Mouse (Mus musculus) hindbrain, postnatal 0 days (tissue): ENCODE data around the gene Pbld1. TPM values are rescaled to one million over a fixed set of nuclear protein-coding genes. Genes with fewer than 3 reads are reported as not detected.

Experiments
- ATAC-seq: fragments of 200-750 bp; cut with Nextera tagmentation; 2 replicates; pipeline ENCODE4 v1.8.0; 2017; ENCODE audit warnings: mild to moderate bottlenecking, moderate TSS enrichment, moderate library complexity
- DNase-seq: peaks from one replicate; pipeline ENCODE4 v3.0.0-alpha.2; 2015; ENCODE audit warnings: low spot score
- H3K27ac ChIP-seq: fragments of 300-500 bp; sonication (generic); 2 replicates; pipeline ENCODE4 v1.5.1; 2014; ENCODE audit warnings: mild to moderate bottlenecking
- H3K27me3 ChIP-seq: fragments of 300-500 bp; sonication (generic); 2 replicates; pipeline ENCODE4 v1.6.1; 2014; ENCODE audit warnings: low read length, mixed read lengths; ENCODE audit not compliant: insufficient read depth
- H3K36me3 ChIP-seq: fragments of 300-500 bp; sonication (generic); 2 replicates; pipeline ENCODE4 v1.6.1; 2014; ENCODE audit warnings: low read length, mixed read lengths; ENCODE audit not compliant: insufficient read depth
- H3K4me1 ChIP-seq: fragments of 300-500 bp; sonication (generic); 2 replicates; pipeline ENCODE4 v1.6.1; 2014; ENCODE audit warnings: antibody characterized with exemption, low read length, mixed read lengths; ENCODE audit not compliant: insufficient read depth
- H3K4me2 ChIP-seq: fragments of 300-500 bp; sonication (generic); 2 replicates; pipeline ENCODE4 v1.6.1; 2014; ENCODE audit warnings: low read depth, mild to moderate bottlenecking, low read length, moderate library complexity, mixed read lengths
- H3K4me3 ChIP-seq: fragments of 300-500 bp; sonication (generic); 2 replicates; pipeline ENCODE4 v1.5.1; 2014; ENCODE audit warnings: low read length
- H3K9ac ChIP-seq: fragments of 300-500 bp; sonication (generic); replicated peaks from 2 replicates; pipeline ENCODE4 v1.6.1; 2014; ENCODE audit warnings: mild to moderate bottlenecking, low read length, moderate library complexity, mixed read lengths
- H3K9me3 ChIP-seq: fragments of 300-500 bp; sonication (generic); 2 replicates; pipeline ENCODE4 v1.6.1; 2016; ENCODE audit warnings: low read length, mixed read lengths
- CTCF ChIP-seq: IDR thresholded peaks from 2 replicates; pipeline ENCODE4 v1.5.1; 2016; ENCODE audit warnings: antibody characterized with exemption, control low read depth, low read depth
- WGBS: fragments of 180-500 bp; shearing (Covaris S2); extraction: QIAGEN DNeasy Blood & Tissue Kit; methylation state at CpG from one replicate; pipeline ENCODE4 v1.1.7; 2014; 5-methylcytosine and 5-hydroxymethylcytosine counted together
- polyA plus RNA-seq: library from polyadenylated mRNA; unstranded; fragments of >200 nt; fragmentation: Nextera tagmentation; extraction: Ambion mirVana; gene quantifications from 2 replicates; pipeline ENCODE4 v1.2.1, GENCODE M21; 2015
- total RNA-seq: library from RNA; depleted of rRNA; stranded (reverse); fragments of >200 nt; gene quantifications from 2 replicates; pipeline ENCODE4 v1.2.3, GENCODE M21; 2014

Pbld1 gene
- total and polyA plus RNA-seq, 2 experiments from 2014 or later = 0.88 to 18.2 TPM

DNA sequence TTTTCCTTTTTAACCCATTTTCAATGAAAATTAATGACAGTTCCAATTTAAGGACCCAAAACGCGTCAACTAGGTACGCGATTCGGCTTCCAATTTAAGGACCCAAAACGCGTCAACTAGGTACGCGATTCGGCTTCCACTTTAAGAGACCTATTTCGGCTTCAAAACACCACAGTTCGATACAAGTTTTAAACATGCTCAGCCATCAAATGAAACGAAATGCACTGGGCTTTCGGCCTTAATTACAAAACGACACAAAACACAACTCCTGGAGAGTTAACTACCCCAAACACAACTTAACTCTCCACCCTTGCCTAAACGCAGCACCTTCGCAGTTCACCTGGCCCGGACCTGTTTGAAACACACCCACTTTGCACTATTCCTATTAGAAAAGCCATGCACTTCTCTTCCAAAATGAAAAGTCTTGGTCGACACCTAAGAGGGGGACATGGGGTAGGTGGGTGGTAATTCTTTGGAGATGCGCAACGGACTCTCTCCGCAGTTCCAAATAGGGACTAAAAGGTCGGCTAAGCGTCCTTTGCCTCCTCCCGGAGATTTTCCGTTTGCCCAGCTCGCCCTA, 37.3 kb upstream of the Pbld1 start:
- no peak for ATAC-seq
- DNase-seq = peak; percentile 27
- Histone ChIP-seq H3K9ac (peak overlapping the region; percentile 99), H3K4me1 (peaks cover 22% of the 10 kb centered on the region; the same call in 1 of the 2 replicates), H3K4me2 (peak overlapping the region; percentile 79), H3K27ac (peak overlapping the region; percentile 99), H3K9me3 (no peaks in the 10 kb centered on the region), H3K27me3 (no peaks in the 10 kb centered on the region), H3K4me3 (peak overlapping the region; percentile 98), H3K36me3 (0 out of 2 replicates have a peak, but pooled peaks cover 4% of the 10 kb centered on the region)
- WGBS = 0% methylated on average over 27 of the region's 27 CpGs
- no peak for TF ChIP-seq CTCF

DNA sequence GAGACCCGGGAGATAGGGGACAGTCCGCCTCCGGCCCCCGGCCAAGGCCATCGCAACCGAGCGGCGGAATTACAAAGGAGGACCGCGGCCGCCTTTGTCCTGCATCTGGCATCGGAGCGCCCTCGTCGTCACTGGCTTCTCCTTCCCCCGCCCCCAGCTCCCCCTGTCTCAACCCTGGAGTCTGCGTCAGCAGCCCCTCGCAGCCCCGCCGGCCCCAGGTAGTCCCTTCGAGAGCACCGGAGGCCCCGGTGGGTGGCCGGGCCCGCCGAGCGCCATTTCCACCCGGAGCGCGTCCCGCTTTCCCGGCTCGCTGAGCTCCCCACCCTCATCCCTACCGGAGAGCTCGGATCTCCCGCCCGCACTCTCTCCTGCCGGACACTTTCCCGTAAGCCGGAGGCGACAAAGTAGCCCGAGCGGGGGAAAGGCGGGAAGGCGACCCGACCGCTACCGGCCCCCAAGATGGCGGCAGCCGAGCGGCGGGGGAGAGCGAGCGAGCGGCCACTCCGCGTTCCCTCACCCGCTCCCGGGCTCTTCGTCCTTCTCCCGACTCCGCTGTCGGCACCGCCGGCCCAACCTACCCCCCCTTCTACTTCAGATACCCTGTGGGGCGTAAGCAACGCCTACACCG, 36.7 kb upstream of the Pbld1 start:
- peak overlapping the region; percentile 98 for H3K4me3 ChIP-seq
- DNase-seq (peak; percentile 81), ATAC-seq (peak; percentile 17)
- H3K4me2 ChIP-seq = peak overlapping the region; percentile 79
- TF ChIP-seq CTCF = no peak
- no peaks in the 10 kb centered on the region for H3K9me3 ChIP-seq
- H3K36me3 ChIP-seq = no peaks in the 10 kb centered on the region
- H3K9ac ChIP-seq = peak overlapping the region; percentile 99
- H3K4me1 ChIP-seq = peaks cover 22% of the 10 kb centered on the region; the same call in 1 of the 2 replicates
- WGBS = 2% methylated on average over 66 of the region's 68 CpGs
- H3K27ac ChIP-seq = peak overlapping the region; percentile 99
- H3K27me3 ChIP-seq = no peaks in the 10 kb centered on the region

DNA sequence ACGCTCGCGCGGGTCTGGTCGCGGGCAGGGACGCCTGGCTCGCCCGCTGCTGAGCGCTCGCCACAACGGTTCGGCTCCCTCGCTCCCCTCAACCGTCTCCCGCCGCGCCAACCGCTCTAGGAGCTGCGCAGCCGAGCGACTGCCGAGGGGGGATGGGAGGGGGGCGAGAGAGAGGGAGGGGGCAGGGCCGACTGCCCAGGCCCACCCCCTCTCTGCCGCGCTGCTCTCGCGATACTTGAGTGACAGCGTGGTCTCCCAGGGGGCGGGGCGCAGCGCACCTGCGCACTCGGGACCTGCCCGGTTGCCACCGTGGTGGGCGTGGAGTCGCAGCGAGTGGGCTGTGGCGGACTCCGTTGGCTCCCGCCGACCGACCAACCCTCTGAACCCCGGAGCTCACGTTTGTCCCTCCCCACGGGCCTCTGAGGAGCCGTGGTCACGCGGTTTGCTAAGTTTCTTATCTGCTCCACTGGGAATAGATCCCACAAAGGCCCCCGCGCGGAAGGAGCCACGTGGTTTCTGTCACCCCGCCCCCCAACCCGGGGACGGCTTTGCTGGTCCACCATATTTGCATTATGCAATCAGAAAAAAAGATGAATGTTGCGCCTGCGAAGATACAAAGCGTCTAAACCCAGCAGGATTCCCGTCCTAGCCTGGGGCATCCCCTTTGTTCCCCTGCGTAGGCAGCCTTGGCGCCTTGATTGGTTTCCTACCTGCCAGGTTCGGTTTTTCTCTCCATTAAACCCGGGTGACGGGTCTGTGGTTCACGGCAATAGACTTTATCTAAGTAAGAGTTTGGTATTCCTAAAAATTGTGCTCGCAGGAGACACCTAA, 36.0 kb upstream of the Pbld1 start, which contains the start of the genes Hnrnph3 and Pbld2:
TSS of gene Hnrnph3 (minus strand) at position 469 of the 831 bp plus-strand sequence.
TSS of gene Pbld2 (plus strand) at position 567 of the 831 bp plus-strand sequence.
- DNase-seq (peak; percentile 99), ATAC-seq (peak; percentile 97)
- Histone ChIP-seq H3K9me3 (no peaks in the 10 kb centered on the region), H3K36me3 (no peaks in the 10 kb centered on the region), H3K27me3 (no peaks in the 10 kb centered on the region), H3K27ac (peak within 1 kb of the TSS; percentile 99), H3K4me3 (peak within 1 kb of the TSS; percentile 98), H3K4me2 (peak within 1 kb of the TSS; percentile 79), H3K4me1 (peaks cover 22% of the 10 kb centered on the region; the same call in 1 of the 2 replicates), H3K9ac (peak within 1 kb of the TSS; percentile 99)
- no peak for TF ChIP-seq CTCF
- WGBS = under 1% methylated on average over 56 of the region's 69 CpGs

DNA sequence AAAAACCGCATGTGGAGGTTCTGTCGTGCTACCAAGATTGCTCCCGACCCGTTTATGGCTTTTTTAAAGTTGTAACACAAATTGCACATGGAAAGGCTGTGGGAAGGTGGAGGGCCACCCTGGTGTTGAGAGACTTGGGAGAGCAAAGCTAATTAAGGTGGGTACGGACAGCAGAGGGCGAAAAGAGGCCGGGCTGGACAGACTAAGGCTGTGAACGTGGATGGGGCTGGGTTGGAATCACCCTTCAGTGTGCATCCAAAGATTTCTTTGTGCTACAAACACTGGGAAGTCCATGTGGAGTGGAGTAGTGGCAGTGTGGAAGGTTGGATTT, 35.4 kb upstream of the Pbld1 start:
- DNase-seq (peak; percentile 81), ATAC-seq (peak; percentile 22; the same call in 1 of the 2 replicates)
- peak; percentile 64 for TF ChIP-seq CTCF
- Histone ChIP-seq H3K27me3 (no peaks in the 10 kb centered on the region), H3K9me3 (no peaks in the 10 kb centered on the region), H3K4me2 (peak overlapping the region; percentile 79), H3K27ac (peak overlapping the region; percentile 99), H3K4me3 (peak overlapping the region; percentile 98), H3K4me1 (peaks cover 22% of the 10 kb centered on the region; the same call in 1 of the 2 replicates), H3K9ac (peak overlapping the region; percentile 99), H3K36me3 (no peaks in the 10 kb centered on the region)
- WGBS = under 1% methylated on average over 8 of the region's 8 CpGs

DNA sequence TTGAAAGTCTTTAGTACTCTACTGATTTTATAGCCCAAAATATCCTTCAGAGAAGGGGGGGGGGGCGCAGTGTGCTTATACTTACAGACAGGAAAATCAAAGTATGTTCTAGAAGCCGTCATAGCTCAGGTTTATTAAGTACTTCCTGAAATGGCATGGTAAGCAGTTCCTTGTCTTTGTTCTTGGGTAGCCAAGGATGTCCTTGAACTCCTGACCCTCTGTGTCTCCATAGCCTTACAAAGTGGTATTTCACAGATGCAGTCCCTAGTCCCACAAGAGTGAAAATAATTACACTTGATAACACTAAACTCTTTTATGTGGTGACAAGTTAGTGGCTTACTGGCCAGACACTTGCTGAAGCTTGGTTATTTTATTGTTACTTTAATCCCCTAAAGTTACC, 34.9 kb upstream of the Pbld1 start:
- no peak for TF ChIP-seq CTCF
- no peaks in the 10 kb centered on the region for H3K9me3 ChIP-seq
- H3K36me3 ChIP-seq = no peaks in the 10 kb centered on the region
- 25% methylated on average over 2 of the region's 2 CpGs for WGBS
- H3K27ac ChIP-seq = peak overlapping the region; percentile 99
- peaks cover 22% of the 10 kb centered on the region; the same call in 1 of the 2 replicates for H3K4me1 ChIP-seq
- peak overlapping the region; percentile 79 for H3K4me2 ChIP-seq
- H3K27me3 ChIP-seq = no peaks in the 10 kb centered on the region
- peak overlapping the region; percentile 99 for H3K9ac ChIP-seq
- H3K4me3 ChIP-seq = peak overlapping the region; percentile 98
- DNase-seq = no peak
- ATAC-seq = no peak

DNA sequence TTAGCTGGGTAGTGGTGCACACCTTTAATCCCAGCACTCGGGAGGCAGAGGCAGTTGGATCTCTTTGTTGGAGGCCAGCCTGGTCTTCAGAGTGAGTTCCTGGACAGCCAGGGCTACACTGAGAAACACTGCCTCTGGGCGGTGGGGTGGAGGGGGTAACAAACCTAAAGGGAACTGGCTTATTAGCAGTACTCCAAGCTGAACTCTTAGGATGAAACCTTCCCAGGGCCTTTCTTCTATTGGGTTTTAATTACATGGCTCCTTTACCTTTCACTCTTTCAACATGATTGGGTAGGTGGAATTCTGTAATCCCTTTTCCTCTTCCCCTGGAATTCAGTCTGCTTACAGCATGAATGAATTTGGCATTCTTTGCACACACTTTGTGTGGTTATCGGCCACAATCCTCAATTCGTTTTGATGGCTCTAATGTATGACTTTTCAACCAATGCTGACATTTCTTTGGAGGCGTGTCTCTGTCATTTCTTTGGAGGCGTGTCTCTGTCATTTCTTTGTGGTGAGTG, 34.4 kb upstream of the Pbld1 start:
- Histone ChIP-seq H3K27ac (peak overlapping the region; percentile 99), H3K4me2 (peak overlapping the region; percentile 79), H3K4me1 (peaks cover 22% of the 10 kb centered on the region; the same call in 1 of the 2 replicates), H3K36me3 (no peaks in the 10 kb centered on the region), H3K27me3 (no peaks in the 10 kb centered on the region), H3K4me3 (no peak overlapping the region), H3K9me3 (no peaks in the 10 kb centered on the region), H3K9ac (no peak overlapping the region)
- no peak for ATAC-seq
- DNase-seq = peak; percentile 25
- WGBS = 13% methylated on average over 6 of the region's 6 CpGs
- no peak for TF ChIP-seq CTCF
